Mouse (Mus musculus) liver, postnatal 0 days (tissue): Measurements from ENCODE around the gene Fam196b. TPM values are rescaled to one million over a fixed set of nuclear protein-coding genes. Genes with fewer than 3 reads are reported as not detected.

Experiments
- ATAC-seq: fragments of 200-750 bp; cut with Nextera tagmentation; 2 replicates; pipeline ENCODE4 v1.8.0; 2017; ENCODE audit warnings: mild to moderate bottlenecking, moderate library complexity
- DNase-seq: peaks from one replicate; pipeline ENCODE4 v3.0.0-alpha.2; 2016
- H3K27ac ChIP-seq: fragments of 300-500 bp; sonication (generic); 2 replicates; pipeline ENCODE4 v1.5.1; 2014; ENCODE audit warnings: antibody characterized with exemption, moderate library complexity, mild to moderate bottlenecking, low read depth
- H3K27me3 ChIP-seq: fragments of 300-500 bp; sonication (generic); 2 replicates; pipeline ENCODE4 v1.6.1; 2014; ENCODE audit warnings: low read length, control low read depth, mixed read lengths; ENCODE audit not compliant: insufficient read depth
- H3K36me3 ChIP-seq: fragments of 300-500 bp; sonication (generic); replicated peaks from 2 replicates; pipeline ENCODE4 v1.6.1; 2014; ENCODE audit warnings: mild to moderate bottlenecking, control low read depth, low read length, moderate library complexity, mixed read lengths; ENCODE audit not compliant: insufficient read depth
- H3K4me1 ChIP-seq: fragments of 300-500 bp; sonication (generic); 2 replicates; pipeline ENCODE4 v1.6.1; 2014; ENCODE audit warnings: antibody characterized with exemption, mild to moderate bottlenecking, control low read depth; ENCODE audit not compliant: insufficient read depth
- H3K4me2 ChIP-seq: fragments of 300-500 bp; sonication (generic); 2 replicates; pipeline ENCODE4 v1.6.1; 2014; ENCODE audit warnings: low read depth, mild to moderate bottlenecking, low read length, moderate library complexity, mixed read lengths
- H3K4me3 ChIP-seq: fragments of 300-500 bp; sonication (generic); 2 replicates; pipeline ENCODE4 v1.5.1; 2014; ENCODE audit warnings: low read depth, low read length
- H3K9ac ChIP-seq: fragments of 300-500 bp; sonication (generic); replicated peaks from 2 replicates; pipeline ENCODE4 v1.6.1; 2014; ENCODE audit warnings: mild to moderate bottlenecking, moderate library complexity
- H3K9me3 ChIP-seq: fragments of 300-500 bp; sonication (generic); 2 replicates; pipeline ENCODE4 v1.6.1; 2016; ENCODE audit warnings: mild to moderate bottlenecking, control low read depth, low read length, mixed read lengths
- CTCF ChIP-seq: sonication (generic); IDR thresholded peaks from 2 replicates; pipeline ENCODE4 v1.5.1; 2016; ENCODE audit warnings: antibody characterized with exemption, low read depth
- EP300 ChIP-seq: IDR thresholded peaks from 2 replicates; pipeline ENCODE4 v1.6.1; 2016; ENCODE audit warnings: antibody characterized with exemption, low read depth, mild to moderate bottlenecking
- WGBS: fragments of 180-500 bp; shearing (Covaris S2); extraction: QIAGEN DNeasy Blood & Tissue Kit; methylation state at CpG from one replicate; pipeline ENCODE4 v1.1.7; 2014; ENCODE audit not compliant: insufficient replicate concordance; 5-methylcytosine and 5-hydroxymethylcytosine counted together
- polyA plus RNA-seq: library from polyadenylated mRNA; unstranded; fragments of >200 nt; fragmentation: Nextera tagmentation; extraction: Ambion mirVana; gene quantifications from 2 replicates; pipeline ENCODE4 v1.2.1, GENCODE M21; 2015

Gene Fam196b
- polyA plus RNA-seq, 1 experiment from 2014 or later = 0.11 TPM

DNA sequence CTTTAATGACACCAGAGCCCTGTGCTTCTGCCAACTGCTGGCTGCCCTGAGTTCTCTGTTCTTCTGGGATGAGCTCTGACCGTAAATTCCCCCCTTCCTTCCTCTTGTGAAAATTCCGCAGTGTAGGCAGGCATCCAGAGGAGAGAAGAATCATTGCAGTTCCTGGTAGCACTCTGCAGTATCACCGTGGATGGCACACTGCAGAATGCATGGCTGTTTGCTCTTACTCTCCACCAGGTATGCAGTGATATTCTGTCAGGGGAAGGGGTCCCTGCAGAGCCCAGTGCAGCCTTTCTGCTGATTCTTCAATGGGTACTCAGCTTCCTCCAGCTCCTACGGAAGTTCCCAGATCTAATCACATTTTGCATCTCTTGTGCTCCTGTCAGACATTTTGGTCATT lies 77.5 kb downstream of the Fam196b start:
- Histone ChIP-seq H3K9ac (no peak overlapping the region), H3K36me3 (no peaks in the 10 kb centered on the region), H3K4me2 (no peak overlapping the region), H3K27ac (no peak overlapping the region), H3K4me1 (no peaks in the 10 kb centered on the region), H3K9me3 (no peaks in the 10 kb centered on the region), H3K27me3 (no peaks in the 10 kb centered on the region), H3K4me3 (no peak overlapping the region)
- no peak for DNase-seq
- WGBS = 64% methylated on average over 4 of the region's 4 CpGs
- TF ChIP-seq CTCF = no peak
- no peak for TF ChIP-seq EP300
- ATAC-seq = no peak

DNA sequence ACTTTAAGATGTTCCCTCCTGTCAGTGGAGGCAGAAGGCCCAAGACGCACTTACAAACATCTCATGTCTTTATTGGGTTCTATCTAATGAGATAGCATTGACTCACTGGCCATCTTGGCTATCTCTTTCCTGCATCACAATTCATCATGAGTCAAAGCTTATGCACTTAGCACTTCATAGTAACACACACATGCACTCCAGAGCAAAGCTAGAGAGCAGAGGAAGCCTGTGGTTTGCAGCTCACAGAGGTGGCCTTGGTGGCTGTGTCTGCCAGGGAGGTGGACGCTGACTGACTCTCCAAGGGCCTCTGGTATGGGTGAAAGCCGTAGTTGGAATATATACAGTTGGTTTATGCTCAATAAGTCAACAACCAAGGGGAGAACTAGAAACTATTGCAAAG lies 81.2 kb downstream of the Fam196b start:
- no peak for ATAC-seq

DNA sequence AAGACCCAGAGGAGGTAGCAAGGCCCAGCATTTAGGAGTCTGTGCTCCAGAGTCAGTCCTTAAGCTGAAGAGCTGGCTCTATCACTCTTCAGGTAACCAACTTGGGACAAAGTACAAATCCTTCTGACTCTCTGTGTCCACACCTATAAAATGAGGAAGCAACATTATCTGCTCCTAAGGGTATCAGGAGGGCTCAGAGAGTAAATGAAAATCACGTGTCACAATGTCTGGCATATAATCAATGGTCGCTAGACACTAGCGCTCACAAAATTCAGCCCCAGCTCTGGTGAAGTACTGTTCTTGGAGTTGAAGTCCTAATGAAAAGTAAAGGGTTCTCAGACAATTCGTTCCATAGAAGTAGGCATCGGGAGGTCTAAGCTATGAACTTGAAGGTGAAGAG lies 83.0 kb downstream of the Fam196b start:
- Histone ChIP-seq H3K9me3 (no peaks in the 10 kb centered on the region), H3K27ac (no peak overlapping the region), H3K4me1 (no peaks in the 10 kb centered on the region), H3K27me3 (no peaks in the 10 kb centered on the region), H3K36me3 (no peaks in the 10 kb centered on the region), H3K4me2 (no peak overlapping the region), H3K4me3 (no peak overlapping the region), H3K9ac (no peak overlapping the region)
- WGBS = 75% methylated on average over 5 of the region's 5 CpGs
- ATAC-seq (no peak), DNase-seq (no peak)
- TF ChIP-seq EP300 = no peak
- TF ChIP-seq CTCF = no peak

More for the DNA sequence above, 81.2 kb downstream of the Fam196b start:
- Histone ChIP-seq H3K27me3 (no peaks in the 10 kb centered on the region), H3K9ac (no peak overlapping the region), H3K4me2 (no peak overlapping the region), H3K4me1 (no peaks in the 10 kb centered on the region), H3K27ac (no peak overlapping the region), H3K9me3 (no peaks in the 10 kb centered on the region), H3K36me3 (no peaks in the 10 kb centered on the region), H3K4me3 (no peak overlapping the region)
- no peak for DNase-seq
- 44% methylated on average over 3 of the region's 3 CpGs for WGBS
- TF ChIP-seq EP300 (no peak), CTCF (no peak)

DNA sequence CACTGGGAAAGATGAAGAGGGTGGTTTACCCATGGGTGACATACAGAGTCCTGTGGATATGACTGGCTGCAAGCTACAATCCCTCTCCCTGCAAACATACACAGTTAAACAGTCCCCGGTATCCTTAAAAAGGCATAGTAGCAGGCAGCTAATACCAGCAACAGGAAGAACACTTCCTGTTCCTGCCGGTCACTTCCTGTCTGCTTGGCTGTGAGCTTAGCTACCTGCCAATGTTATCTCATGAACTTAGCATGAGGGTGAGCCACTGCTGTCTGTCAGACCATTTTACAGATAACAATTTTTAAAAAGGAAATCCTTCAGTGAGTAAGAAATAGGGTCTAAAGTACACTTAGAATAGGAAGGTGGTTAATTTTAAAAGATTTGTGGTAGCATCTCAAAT lies 83.9 kb downstream of the Fam196b start:
- DNase-seq (no peak), ATAC-seq (no peak)
- Histone ChIP-seq H3K9ac (no peak overlapping the region), H3K27me3 (no peaks in the 10 kb centered on the region), H3K4me1 (no peaks in the 10 kb centered on the region), H3K27ac (no peak overlapping the region), H3K4me3 (no peak overlapping the region), H3K4me2 (no peak overlapping the region), H3K36me3 (no peaks in the 10 kb centered on the region), H3K9me3 (no peaks in the 10 kb centered on the region)
- WGBS = 28% methylated on average over 2 of the region's 2 CpGs
- no peak for TF ChIP-seq EP300
- TF ChIP-seq CTCF = no peak

DNA sequence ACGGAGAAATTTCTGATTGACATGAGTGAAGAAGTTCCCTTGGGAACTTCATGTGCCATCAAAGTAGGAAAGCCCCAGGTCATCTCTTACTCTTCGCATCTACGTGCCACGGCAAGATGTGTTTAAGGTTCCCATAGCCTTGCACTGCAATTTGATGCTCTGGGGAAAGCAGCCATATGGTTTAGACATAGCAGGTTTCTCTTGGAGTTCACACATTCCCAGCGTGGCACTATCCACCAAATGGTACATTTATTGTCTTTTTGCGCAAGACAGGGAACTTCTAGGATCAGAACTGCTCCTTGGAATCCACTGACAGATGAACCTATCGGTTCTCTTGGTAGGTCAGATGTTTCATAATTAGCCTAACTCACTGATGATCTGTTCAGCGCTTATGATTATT lies 86.7 kb downstream of the Fam196b start:
- no peaks in the 10 kb centered on the region for H3K36me3 ChIP-seq
- H3K27me3 ChIP-seq = no peaks in the 10 kb centered on the region
- TF ChIP-seq EP300 (no peak), CTCF (no peak)
- H3K27ac ChIP-seq = no peak overlapping the region
- DNase-seq = no peak
- no peaks in the 10 kb centered on the region for H3K9me3 ChIP-seq
- H3K9ac ChIP-seq = no peak overlapping the region
- no peak overlapping the region for H3K4me3 ChIP-seq
- no peak for ATAC-seq
- 90% methylated on average over 8 of the region's 8 CpGs for WGBS
- H3K4me1 ChIP-seq = no peaks in the 10 kb centered on the region
- no peak overlapping the region for H3K4me2 ChIP-seq

DNA sequence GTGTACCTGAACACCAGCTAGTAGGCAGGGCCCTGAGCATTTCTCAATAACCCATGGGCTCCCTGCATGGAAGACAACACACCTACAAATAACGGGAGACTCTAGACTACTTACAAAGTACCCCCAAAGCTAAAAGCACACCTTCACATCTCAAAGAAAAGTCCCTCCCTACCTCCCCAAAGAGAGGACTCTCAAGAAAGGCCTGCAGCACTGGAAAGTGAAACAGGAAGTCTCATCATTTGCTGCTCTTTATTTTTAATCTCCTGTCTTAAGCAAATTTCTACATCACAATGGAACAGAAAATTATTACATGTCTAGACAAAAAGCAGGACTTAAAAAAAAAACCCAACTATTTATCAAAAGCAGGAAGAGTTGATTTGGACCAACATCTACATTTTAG lies 90.7 kb downstream of the Fam196b start:
- Histone ChIP-seq H3K4me1 (no peaks in the 10 kb centered on the region), H3K9ac (no peak overlapping the region), H3K36me3 (no peaks in the 10 kb centered on the region), H3K27ac (no peak overlapping the region), H3K4me2 (no peak overlapping the region), H3K4me3 (no peak overlapping the region), H3K27me3 (no peaks in the 10 kb centered on the region), H3K9me3 (no peaks in the 10 kb centered on the region)
- WGBS = 66% methylated on average over 1 of the region's 1 CpGs
- TF ChIP-seq EP300 (no peak), CTCF (no peak)
- ATAC-seq (no peak), DNase-seq (no peak)

DNA sequence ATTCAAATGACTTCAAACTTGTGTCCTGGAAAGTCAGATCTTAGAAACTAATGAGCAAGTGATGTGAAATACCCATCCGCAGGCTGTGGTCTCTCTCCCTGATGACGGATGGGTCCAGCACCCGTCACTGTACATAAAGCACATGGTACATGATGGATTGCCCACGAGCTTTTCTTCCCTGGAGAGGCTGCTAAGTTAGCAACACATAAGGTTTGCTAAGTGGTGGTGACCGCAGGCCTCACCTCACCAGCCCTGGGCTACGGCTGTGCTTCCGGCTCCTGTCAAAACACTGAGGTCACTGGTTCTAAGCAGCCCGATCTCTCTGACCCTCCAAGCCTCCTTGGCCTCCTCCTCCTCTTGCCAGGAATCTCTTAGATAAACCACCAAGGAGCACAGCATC lies 91.7 kb downstream of the Fam196b start:
- no peak overlapping the region for H3K4me3 ChIP-seq
- no peaks in the 10 kb centered on the region for H3K4me1 ChIP-seq
- no peak overlapping the region for H3K9ac ChIP-seq
- no peaks in the 10 kb centered on the region for H3K27me3 ChIP-seq
- DNase-seq (no peak), ATAC-seq (no peak)
- H3K27ac ChIP-seq = no peak overlapping the region
- H3K4me2 ChIP-seq = no peak overlapping the region
- no peaks in the 10 kb centered on the region for H3K36me3 ChIP-seq
- no peak for TF ChIP-seq CTCF
- TF ChIP-seq EP300 = no peak
- 70% methylated on average over 8 of the region's 8 CpGs for WGBS
- H3K9me3 ChIP-seq = no peaks in the 10 kb centered on the region
